Mouse (Mus musculus): ENCODE results near the gene Dnph1. TPM values are rescaled to one million over a fixed set of nuclear protein-coding genes. Genes with fewer than 3 reads are reported as not detected.

Gene Dnph1
- total RNA-seq, 2 experiments from 2014 or later: 5.1 to 6.7 TPM

Other genes starting within 250 kb of the Dnph1 start
- 10 to 100 TPM; 36.3 to 40.4 TPM for gene Polr1c, start 248.7 kb upstream of the Dnph1 start, total RNA-seq (2021)
- gene Yipf3, start 248.6 kb upstream of the Dnph1 start, total RNA-seq (2021): 10 to 100 TPM; 83.8 to 97.4 TPM
- gene Lrrc73, start 243.2 kb upstream of the Dnph1 start, total RNA-seq (2021): 10 to 100 TPM; 69.7 to 72.5 TPM
- gene Tjap1, start 213.7 kb upstream of the Dnph1 start, total RNA-seq (2021): 10 to 100 TPM; 47.6 to 49.6 TPM
- gene Dlk2, start 199.3 kb upstream of the Dnph1 start, total RNA-seq (2021): 10 to 100 TPM; 45.3 to 47.0 TPM
- 10 to 100 TPM in 1 of 2 experiments, 1 to 10 TPM in 1; 8.8 to 11.7 TPM for gene Abcc10, start 168.4 kb upstream of the Dnph1 start, total RNA-seq (2021)
- gene Zfp318, start 113.0 kb upstream of the Dnph1 start, total RNA-seq (2021): 10 to 100 TPM; 51.3 to 69.7 TPM
- gene Crip3, start 67.8 kb upstream of the Dnph1 start, total RNA-seq (2021): 1 to 10 TPM; 2.5 to 2.9 TPM
- gene Slc22a7, start 58.3 kb upstream of the Dnph1 start, total RNA-seq (2021): under 1 TPM in 1 of 2 experiments, not detected in 1; 0.32 TPM
- 100 to 1,000 TPM; 112 to 124 TPM for gene Ttbk1, start 9.0 kb upstream of the Dnph1 start, total RNA-seq (2021)
- 10 to 100 TPM; 51.1 to 57.4 TPM for gene Cul9, start 49.7 kb downstream of the Dnph1 start, total RNA-seq (2021)
- gene Srf, start 59.5 kb downstream of the Dnph1 start, total RNA-seq (2021): 10 to 100 TPM; 75.9 to 80.6 TPM
- gene Ptk7, start 132.8 kb downstream of the Dnph1 start, total RNA-seq (2021): 1 to 10 TPM; 8.9 to 9.4 TPM
- 10 to 100 TPM; 16.8 to 17.0 TPM for gene Klc4, start 149.3 kb downstream of the Dnph1 start, total RNA-seq (2021)
- gene Mrpl2, start 149.5 kb downstream of the Dnph1 start, total RNA-seq (2021): 10 to 100 TPM; 51.5 to 57.4 TPM
- gene Cul7, start 153.6 kb downstream of the Dnph1 start, total RNA-seq (2021): 10 to 100 TPM; 19.7 to 20.9 TPM
- 10 to 100 TPM; 16.3 to 18.1 TPM for gene Rrp36, start 177.6 kb downstream of the Dnph1 start, total RNA-seq (2021)
- 100 to 1,000 TPM in 1 of 2 experiments, 10 to 100 TPM in 1; 94.9 to 109 TPM for gene Mea1, start 182.1 kb downstream of the Dnph1 start, total RNA-seq (2021)
- gene Klhdc3, start 184.2 kb downstream of the Dnph1 start, total RNA-seq (2021): 100 to 1,000 TPM; 180 to 197 TPM
- gene Ppp2r5d, start 208.4 kb downstream of the Dnph1 start, total RNA-seq (2021): 10 to 100 TPM; 88.1 to 91.8 TPM
- 10 to 100 TPM; 52.7 to 53.5 TPM for gene Pex6, start 214.8 kb downstream of the Dnph1 start, total RNA-seq (2021)
- under 1 TPM in 1 of 2 experiments, not detected in 1; 0.68 TPM for gene Gnmt, start 232.5 kb downstream of the Dnph1 start, total RNA-seq (2021)